Comparison of ENCODE assay signal across 8 mouse cellular contexts in the genomic region with DNA sequence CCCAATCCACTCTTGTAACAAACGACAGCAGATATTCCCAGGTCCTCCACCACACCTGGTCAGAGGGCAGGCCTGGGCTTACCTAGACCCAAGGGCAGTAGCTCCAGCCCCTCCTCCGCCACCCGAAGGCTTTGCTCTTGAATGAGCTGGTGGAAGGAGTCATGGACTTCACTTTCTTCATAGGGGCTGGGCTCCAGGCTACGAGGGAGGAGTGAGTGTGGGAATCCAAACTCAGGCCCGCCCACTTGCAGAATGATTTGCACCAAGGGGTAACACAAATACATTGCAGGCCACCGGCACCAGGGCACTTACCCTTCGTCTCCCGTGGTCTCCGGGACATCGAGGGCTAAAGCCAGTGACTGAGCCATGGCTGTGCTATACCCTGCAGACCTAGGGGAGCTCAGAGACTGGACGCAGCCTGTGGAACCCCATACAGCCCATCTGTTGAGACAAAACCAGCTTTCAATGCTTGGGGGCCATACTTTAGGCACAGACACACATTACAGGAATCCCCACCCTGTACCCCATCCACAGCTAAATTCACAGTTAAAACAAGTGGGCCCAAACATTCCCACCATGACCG. TPM values are rescaled to one million over a fixed set of nuclear protein-coding genes. Genes with fewer than 3 reads are reported as not detected.
A peak's percentile ranks its signal among the peaks of the same experiment; 100 is the strongest.
DNase-seq lines count a peak whose midpoint lies in the region; ATAC-seq and TF ChIP-seq lines count a peak whose summit lies in the region.

No protein-coding gene starts in this region.

- H3K4me3 ChIP-seq in embryonic facial prominence, embryonic 14.5 days (ENCODE audit: low read depth, low read length) = peak overlapping the region; percentile 51
- H3K4me3 ChIP-seq in hindbrain, embryonic 16.5 days (ENCODE audit: low read length) = no peak overlapping the region
- H3K4me3 ChIP-seq in liver, embryonic 14.5 days (ENCODE audit: insufficient read depth in 1 of 2, low read depth in 2 of 2, low read length in 2 of 2) = peak overlapping the region; percentile 75 to 81

- DNase-seq in lung, adult 18-20 months = peak; percentile 57 to 64
- DNase-seq in lung, postnatal 25 days (ENCODE audit: low spot score) = no peak
- no peak for DNase-seq in embryonic facial prominence, embryonic 14.5 days (ENCODE audit: low spot score)
- DNase-seq in liver, embryonic 14.5 days (ENCODE audit: low read depth in 3 of 3, low spot score in 3 of 3) = peak in 2 of 3 experiments; percentile 41 to 52

- H3K27ac ChIP-seq in embryonic facial prominence, embryonic 14.5 days (replicated peaks; ENCODE audit: low read depth, low read length) = peak overlapping the region; percentile 79
- H3K27ac ChIP-seq in hindbrain, embryonic 16.5 days (ENCODE audit: low read depth, low read length) = peak overlapping the region; percentile 42; the same call in 1 of the 2 replicates
- H3K27ac ChIP-seq in liver, embryonic 14.5 days = peak overlapping the region; percentile 100

- no peak for TF ChIP-seq CTCF in liver, embryonic 14.5 days (IDR thresholded peaks at IDR 0.05; ENCODE audit: low read depth)

- peaks cover 4% of the 10 kb centered on the region; the same call in 1 of the 2 replicates for H3K27me3 ChIP-seq in embryonic facial prominence, embryonic 14.5 days (replicated peaks; ENCODE audit: control insufficient read depth, insufficient read depth, low read length)
- H3K27me3 ChIP-seq in hindbrain, embryonic 16.5 days (replicated peaks; ENCODE audit: control insufficient read depth, insufficient read depth, low read length) = peaks cover 19% of the 10 kb centered on the region
- no peaks in the 10 kb centered on the region for H3K27me3 ChIP-seq in liver, embryonic 14.5 days (ENCODE audit: control insufficient read depth, insufficient read depth, low read length)

- H3K9me3 ChIP-seq in embryonic facial prominence, embryonic 14.5 days (ENCODE audit: control insufficient read depth, low read length) = no peaks in the 10 kb centered on the region
- H3K9me3 ChIP-seq in hindbrain, embryonic 16.5 days (ENCODE audit: control insufficient read depth, low read length) = no peaks in the 10 kb centered on the region
- no peaks in the 10 kb centered on the region for H3K9me3 ChIP-seq in liver, embryonic 14.5 days (ENCODE audit: control insufficient read depth, low read length)

- ATAC-seq in embryonic facial prominence, embryonic 14.5 days (ENCODE audit: low read depth) = no peak
- ATAC-seq in hindbrain, embryonic 16.5 days = no peak
- ATAC-seq in liver, embryonic 14.5 days (ENCODE audit: insufficient read depth) = no peak
- ATAC-seq in neutrophil, adult 5-6 weeks (ENCODE audit: extremely low read depth, insufficient number of reproducible peaks, low FRiP score, poor library complexity, severe bottlenecking) = 0 out of 2 replicates have a peak, but pooled peaks have one; percentile 1
- ATAC-seq in inflammation-experienced regulatory T-cells, adult 6 months = no peak
- ATAC-seq in frontal cortex, adult (ENCODE audit: low TSS enrichment) = no peak

- no peak for TF ChIP-seq EP300 in liver, embryonic 14.5 days (IDR thresholded peaks at IDR 0.05; ENCODE audit: low read depth)

- peaks cover 33% of the 10 kb centered on the region for H3K4me1 ChIP-seq in embryonic facial prominence, embryonic 14.5 days (ENCODE audit: control insufficient read depth, insufficient read depth, low read length)
- H3K4me1 ChIP-seq in hindbrain, embryonic 16.5 days (ENCODE audit: control insufficient read depth, insufficient read depth, low read depth, low read length) = peaks cover 31% of the 10 kb centered on the region
- H3K4me1 ChIP-seq in liver, embryonic 14.5 days (replicated peaks; ENCODE audit: control insufficient read depth in 2 of 2, insufficient read depth in 2 of 2, low read length in 1 of 2) = peaks cover 15 to 19% of the 10 kb centered on the region in 2 experiments

- 56% methylated on average over 12 of the region's 12 CpGs for WGBS in embryonic facial prominence, embryonic 14.5 days
- WGBS in hindbrain, embryonic 16.5 days = 71% methylated on average over 12 of the region's 12 CpGs
- WGBS in liver, embryonic 14.5 days (ENCODE audit: insufficient replicate concordance) = 20% methylated on average over 12 of the region's 12 CpGs

- peak overlapping the region; percentile 68 for H3K9ac ChIP-seq in embryonic facial prominence, embryonic 14.5 days (ENCODE audit: low read depth, low read length)
- H3K9ac ChIP-seq in hindbrain, embryonic 16.5 days (ENCODE audit: low read depth, low read length) = no peak overlapping the region
- H3K9ac ChIP-seq in liver, embryonic 14.5 days (replicated peaks) = peak overlapping the region; percentile 99

- 0 out of 2 replicates have a peak, but pooled peaks cover 12% of the 10 kb centered on the region for H3K36me3 ChIP-seq in embryonic facial prominence, embryonic 14.5 days (ENCODE audit: control insufficient read depth, insufficient read depth, low read length)
- H3K36me3 ChIP-seq in hindbrain, embryonic 16.5 days (ENCODE audit: control insufficient read depth, insufficient read depth, low read length) = no peaks in the 10 kb centered on the region
- H3K36me3 ChIP-seq in liver, embryonic 14.5 days (replicated peaks; ENCODE audit: control insufficient read depth, insufficient read depth, low read depth) = peaks cover 47% of the 10 kb centered on the region

- H3K4me2 ChIP-seq in embryonic facial prominence, embryonic 14.5 days (ENCODE audit: low read depth, low read length) = peak overlapping the region; percentile 96
- peak overlapping the region; percentile 55; the same call in 1 of the 2 replicates for H3K4me2 ChIP-seq in hindbrain, embryonic 16.5 days (ENCODE audit: low read length)
- peak overlapping the region; percentile 98 for H3K4me2 ChIP-seq in liver, embryonic 14.5 days (ENCODE audit: low read depth)

RNA-seq across cellular contexts. Expression of gene Tmc8, which starts 2.9 kb away (rescaled TPM):
- 1.1 and 1.3 TPM in 2 replicates for polyA plus RNA-seq in embryonic facial prominence, embryonic 14.5 days (2014; fragmentation: Nextera tagmentation; extraction: Ambion mirVana)
- polyA plus RNA-seq in hindbrain, embryonic 16.5 days (2015; fragmentation: Nextera tagmentation; extraction: Ambion mirVana) = 0.76 and 1.0 TPM in 2 replicates
- polyA plus RNA-seq in liver, embryonic 14.5 days (2012; rRNA removed) = 28.1 and 29.8 TPM in 2 replicates
- 9.9 and 13.1 TPM in 2 replicates for polyA plus RNA-seq in liver, embryonic 14.5 days (2014; fragmentation: Nextera tagmentation; extraction: Ambion mirVana)
- 21.6 and 23.1 TPM in 2 replicates for total RNA-seq in neutrophil, adult 5-6 weeks (2017)
- 10 to 100 TPM; 32.9 to 40.0 (median 39.0) TPM for polyA plus RNA-seq in inflammation-experienced regulatory T-cells, adult 6 months (2017; shearing (Covaris generic))

RNA-seq across cellular contexts. Expression of gene Tmc6, which starts 3.1 kb away (rescaled TPM):
- polyA plus RNA-seq in embryonic facial prominence, embryonic 14.5 days (2014; fragmentation: Nextera tagmentation; extraction: Ambion mirVana) = 16.5 and 17.6 TPM in 2 replicates
- polyA plus RNA-seq in hindbrain, embryonic 16.5 days (2015; fragmentation: Nextera tagmentation; extraction: Ambion mirVana) = 6.4 and 6.6 TPM in 2 replicates
- 32.1 and 51.8 TPM in 2 replicates for polyA plus RNA-seq in liver, embryonic 14.5 days (2012; rRNA removed)
- 40.5 and 44.1 TPM in 2 replicates for polyA plus RNA-seq in liver, embryonic 14.5 days (2014; fragmentation: Nextera tagmentation; extraction: Ambion mirVana)
- total RNA-seq in neutrophil, adult 5-6 weeks (2017) = 73.8 and 95.0 TPM in 2 replicates
- polyA plus RNA-seq in inflammation-experienced regulatory T-cells, adult 6 months (2017; shearing (Covaris generic)) = 100 to 1,000 TPM in 2 of 3 experiments, 10 to 100 TPM in 1; 90.7 to 159 (median 116) TPM

RNA-seq across cellular contexts. Expression of gene 6030468B19Rik, which starts 18.5 kb away (rescaled TPM):
- not detected in 2 replicates for polyA plus RNA-seq in embryonic facial prominence, embryonic 14.5 days (2014; fragmentation: Nextera tagmentation; extraction: Ambion mirVana)
- polyA plus RNA-seq in hindbrain, embryonic 16.5 days (2015; fragmentation: Nextera tagmentation; extraction: Ambion mirVana) = not detected in 2 replicates
- polyA plus RNA-seq in liver, embryonic 14.5 days (2012; rRNA removed) = 104 and 133 TPM in 2 replicates
- 67.1 and 78.0 TPM in 2 replicates for polyA plus RNA-seq in liver, embryonic 14.5 days (2014; fragmentation: Nextera tagmentation; extraction: Ambion mirVana)
- total RNA-seq in neutrophil, adult 5-6 weeks (2017) = 0.58 and 0.86 TPM in 2 replicates
- 1 to 10 TPM in 2 of 3 experiments, under 1 TPM in 1; 0.57 to 1.3 (median 1.3) TPM for polyA plus RNA-seq in inflammation-experienced regulatory T-cells, adult 6 months (2017; shearing (Covaris generic))

RNA-seq across cellular contexts. Expression of gene Gm20708, which starts 30.5 kb away (rescaled TPM):
- 0.25 and 0.86 TPM in 2 replicates for polyA plus RNA-seq in embryonic facial prominence, embryonic 14.5 days (2014; fragmentation: Nextera tagmentation; extraction: Ambion mirVana)
- polyA plus RNA-seq in hindbrain, embryonic 16.5 days (2015; fragmentation: Nextera tagmentation; extraction: Ambion mirVana) = 1.1 and 1.8 TPM in 2 replicates
- polyA plus RNA-seq in liver, embryonic 14.5 days (2012; rRNA removed) = 0.03 and 0.08 TPM in 2 replicates
- polyA plus RNA-seq in liver, embryonic 14.5 days (2014; fragmentation: Nextera tagmentation; extraction: Ambion mirVana) = 0.10 and 0.28 TPM in 2 replicates
- total RNA-seq in neutrophil, adult 5-6 weeks (2017) = 3.9 and 8.8 TPM in 2 replicates
- 1 to 10 TPM; 3.1 to 5.0 (median 4.9) TPM for polyA plus RNA-seq in inflammation-experienced regulatory T-cells, adult 6 months (2017; shearing (Covaris generic))

RNA-seq across cellular contexts. Expression of gene Syngr2, which starts 30.5 kb away (rescaled TPM):
- polyA plus RNA-seq in embryonic facial prominence, embryonic 14.5 days (2014; fragmentation: Nextera tagmentation; extraction: Ambion mirVana) = 74.0 and 78.6 TPM in 2 replicates
- 17.4 and 20.9 TPM in 2 replicates for polyA plus RNA-seq in hindbrain, embryonic 16.5 days (2015; fragmentation: Nextera tagmentation; extraction: Ambion mirVana)
- 36.5 and 48.8 TPM in 2 replicates for polyA plus RNA-seq in liver, embryonic 14.5 days (2012; rRNA removed)
- 48.6 and 50.4 TPM in 2 replicates for polyA plus RNA-seq in liver, embryonic 14.5 days (2014; fragmentation: Nextera tagmentation; extraction: Ambion mirVana)
- total RNA-seq in neutrophil, adult 5-6 weeks (2017) = 80.2 and 108 TPM in 2 replicates
- polyA plus RNA-seq in inflammation-experienced regulatory T-cells, adult 6 months (2017; shearing (Covaris generic)) = 100 to 1,000 TPM in 1 of 3 experiments, 10 to 100 TPM in 2; 86.3 to 118 (median 89.8) TPM

Comparison
In these comparisons a context has a peak if more than half of its experiments do, and no peak if none do; other contexts are left out.
1. DNase-seq: peak in lung, adult 18-20 months (2 of 2) and liver, embryonic 14.5 days (2 of 3); none in lung, postnatal 25 days (single experiment) and embryonic facial prominence, embryonic 14.5 days (single experiment).
2. H3K27ac ChIP-seq: peak in every context shown above with its lines; median percentile 100 in liver, embryonic 14.5 days; 79 in embryonic facial prominence, embryonic 14.5 days; 42 in hindbrain, embryonic 16.5 days.
3. RNA of gene 6030468B19Rik, which starts 18.5 kb away (polyA plus RNA-seq): 67.1 to 133 TPM in liver, embryonic 14.5 days; 0.57 to 1.3 TPM in inflammation-experienced regulatory T-cells, adult 6 months, not detected in embryonic facial prominence, embryonic 14.5 days and not detected in hindbrain, embryonic 16.5 days; every median in the first group is over 10 times any median in the second.
4. Peak in every context shown above with its lines, with median percentiles within 50 percentile points of each other: H3K4me2 ChIP-seq.